Mouse (Mus musculus): Measurements from ENCODE around the gene Ms4a3.

GRCm38 (mm10) chr19:11625231-11625630 lies 15.4 kb downstream of the Ms4a3 start:
- TF ChIP-seq POLR2A (IDR thresholded peaks at IDR 0.05; ENCODE audit: control insufficient read depth, extremely low read depth, insufficient read depth, low read length, poor library complexity) (no peak), CTCF (IDR thresholded peaks at IDR 0.05; ENCODE audit: borderline replicate concordance, control insufficient read depth, extremely low read depth, insufficient read depth, low read length, poor library complexity) (no peak)
